Mouse (Mus musculus) intestine, postnatal 0 days (tissue): ENCODE measurements around the gene Afap1. TPM values are rescaled to one million over a fixed set of nuclear protein-coding genes. Genes with fewer than 3 reads are reported as not detected.

Experiments
- ATAC-seq: fragments of 200-750 bp; cut with Nextera tagmentation; 2 replicates; pipeline ENCODE4 v1.8.0; 2017; ENCODE audit warnings: mild to moderate bottlenecking, moderate TSS enrichment, moderate library complexity
- H3K27ac ChIP-seq: fragments of 300-500 bp; sonication (generic); 2 replicates; pipeline ENCODE4 v1.5.1; 2014; ENCODE audit warnings: mild to moderate bottlenecking, low read depth, low read length, moderate library complexity
- H3K27me3 ChIP-seq: fragments of 300-500 bp; sonication (generic); replicated peaks from 2 replicates; pipeline ENCODE4 v1.6.1; 2014; ENCODE audit warnings: low read length, mixed read lengths; ENCODE audit not compliant: control insufficient read depth, insufficient read depth
- H3K36me3 ChIP-seq: fragments of 300-500 bp; sonication (generic); 2 replicates; pipeline ENCODE4 v1.6.1; 2014; ENCODE audit warnings: mild to moderate bottlenecking, moderate library complexity; ENCODE audit not compliant: control insufficient read depth, insufficient read depth
- H3K4me1 ChIP-seq: fragments of 300-500 bp; sonication (generic); replicated peaks from 2 replicates; pipeline ENCODE4 v1.6.1; 2014; ENCODE audit warnings: antibody characterized with exemption, low read length, mixed read lengths; ENCODE audit not compliant: control insufficient read depth, insufficient read depth
- H3K4me2 ChIP-seq: fragments of 300-500 bp; sonication (generic); replicated peaks from 2 replicates; pipeline ENCODE4 v1.6.1; 2014; ENCODE audit warnings: low read depth, mild to moderate bottlenecking, moderate library complexity
- H3K4me3 ChIP-seq: fragments of 300-500 bp; sonication (generic); 2 replicates; pipeline ENCODE4 v1.5.1; 2014; ENCODE audit warnings: low read depth, low read length
- H3K9ac ChIP-seq: fragments of 300-500 bp; sonication (generic); 2 replicates; pipeline ENCODE4 v1.6.1; 2014; ENCODE audit warnings: mild to moderate bottlenecking, low read depth, low read length
- H3K9me3 ChIP-seq: fragments of 300-500 bp; sonication (generic); 2 replicates; pipeline ENCODE4 v1.6.1; 2016; ENCODE audit warnings: mixed run types; ENCODE audit not compliant: control insufficient read depth
- CTCF ChIP-seq: sonication (generic); IDR thresholded peaks from 2 replicates; pipeline ENCODE4 v1.5.1; 2016; ENCODE audit warnings: low read depth, mild to moderate bottlenecking, control low read depth, antibody characterized with exemption, moderate library complexity
- WGBS: fragments of 180-500 bp; shearing (Covaris S2); extraction: QIAGEN DNeasy Blood & Tissue Kit; methylation state at CpG from one replicate; pipeline ENCODE4 v1.1.7; 2014; 5-methylcytosine and 5-hydroxymethylcytosine counted together
- polyA plus RNA-seq: library from polyadenylated mRNA; unstranded; fragments of >200 nt; fragmentation: Nextera tagmentation; extraction: Ambion mirVana; gene quantifications from 2 replicates; pipeline ENCODE4 v1.2.1, GENCODE M21; 2015

The Afap1 gene
- polyA plus RNA-seq, 1 experiment from 2014 or later = 8.1 TPM

- Histone ChIP-seq H3K4me1 (no peaks in the 10 kb centered on the region), H3K27ac (no peak overlapping the region), H3K9ac (no peak overlapping the region), H3K27me3 (no peaks in the 10 kb centered on the region), H3K4me3 (no peak overlapping the region), H3K9me3 (no peaks in the 10 kb centered on the region), H3K36me3 (no peaks in the 10 kb centered on the region), H3K4me2 (no peak overlapping the region)
- ATAC-seq = no peak
- TF ChIP-seq CTCF = no peak
- 96% methylated on average over 5 of the region's 5 CpGs for WGBS
Measured at GRCm38 (mm10) chr5:36039596-36039995, 146.5 kb downstream of the Afap1 start.

- TF ChIP-seq CTCF = no peak
- H3K9me3 ChIP-seq = no peaks in the 10 kb centered on the region
- WGBS = 54% methylated on average over 13 of the region's 13 CpGs
- no peaks in the 10 kb centered on the region for H3K36me3 ChIP-seq
- H3K4me1 ChIP-seq = no peaks in the 10 kb centered on the region
- no peaks in the 10 kb centered on the region for H3K27me3 ChIP-seq
- no peak overlapping the region for H3K27ac ChIP-seq
- no peak overlapping the region for H3K9ac ChIP-seq
- no peak for ATAC-seq
- no peak overlapping the region for H3K4me3 ChIP-seq
- H3K4me2 ChIP-seq = no peak overlapping the region
Measured at GRCm38 (mm10) chr5:36040398-36041235, 147.5 kb downstream of the Afap1 start.

- H3K9ac ChIP-seq = no peak overlapping the region
- no peaks in the 10 kb centered on the region for H3K9me3 ChIP-seq
- no peaks in the 10 kb centered on the region for H3K4me1 ChIP-seq
- no peak overlapping the region for H3K4me2 ChIP-seq
- no peak for TF ChIP-seq CTCF
- no peak overlapping the region for H3K27ac ChIP-seq
- no peak for ATAC-seq
- H3K27me3 ChIP-seq = no peaks in the 10 kb centered on the region
- no peak overlapping the region for H3K4me3 ChIP-seq
- no peaks in the 10 kb centered on the region for H3K36me3 ChIP-seq
Measured at GRCm38 (mm10) chr5:36041236-36041562, 148.1 kb downstream of the Afap1 start.

GRCm38 (mm10) chr5:36041756-36042155, 148.6 kb downstream of the Afap1 start:
- Histone ChIP-seq H3K36me3 (no peaks in the 10 kb centered on the region), H3K27ac (no peak overlapping the region), H3K9me3 (no peaks in the 10 kb centered on the region), H3K4me3 (no peak overlapping the region), H3K27me3 (no peaks in the 10 kb centered on the region), H3K4me1 (no peaks in the 10 kb centered on the region), H3K9ac (no peak overlapping the region), H3K4me2 (no peak overlapping the region)
- ATAC-seq = no peak
- WGBS = 80% methylated on average over 6 of the region's 6 CpGs
- TF ChIP-seq CTCF = no peak

GRCm38 (mm10) chr5:36043154-36043553, 150.0 kb downstream of the Afap1 start:
- ATAC-seq = no peak
- Histone ChIP-seq H3K4me1 (no peaks in the 10 kb centered on the region), H3K9ac (no peak overlapping the region), H3K36me3 (no peaks in the 10 kb centered on the region), H3K4me2 (no peak overlapping the region), H3K27ac (no peak overlapping the region), H3K27me3 (no peaks in the 10 kb centered on the region), H3K4me3 (no peak overlapping the region), H3K9me3 (no peaks in the 10 kb centered on the region)
- no peak for TF ChIP-seq CTCF
- 97% methylated on average over 2 of the region's 2 CpGs for WGBS

Other genes with a start within 250 kb of the Afap1 start
- gene Htra3, start 213.5 kb upstream of the Afap1 start, polyA plus RNA-seq = 24.5 and 25.5 TPM in 2 replicates
- gene Sh3tc1, start 153.3 kb upstream of the Afap1 start, polyA plus RNA-seq = 18.3 and 18.7 TPM in 2 replicates
- gene Ablim2, start 135.4 kb upstream of the Afap1 start, polyA plus RNA-seq = 1.9 and 2.0 TPM in 2 replicates